Mouse (Mus musculus): ENCODE measurements around the gene Nudt7.

DNA sequence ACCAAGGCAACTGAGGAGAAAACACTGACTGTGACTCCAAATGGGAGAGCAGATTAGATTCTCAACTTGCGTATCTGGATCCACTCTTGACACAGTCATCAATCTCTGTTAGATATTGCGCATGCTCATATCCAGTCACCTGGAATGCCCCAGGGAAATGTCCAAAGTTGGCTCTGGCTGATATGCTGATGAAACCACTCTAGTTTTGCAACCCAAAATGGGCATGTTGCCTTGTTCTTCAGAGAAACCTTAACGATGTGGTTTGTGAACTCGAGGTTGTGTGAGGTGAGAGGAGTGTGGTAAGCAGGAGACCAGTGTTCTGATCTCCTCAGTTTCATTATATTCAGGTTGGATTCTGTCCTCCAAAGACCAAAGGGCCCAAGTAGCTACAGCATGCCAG, 38.8 kb upstream of the Nudt7 start:
- TF ChIP-seq CTCF (IDR thresholded peaks at IDR 0.05; ENCODE audit: extremely low read depth, insufficient read length, insufficient replicate concordance, low read depth, low read length): no peak
- TF ChIP-seq POLR2A (IDR thresholded peaks at IDR 0.05; ENCODE audit: low read depth, low read length): no peak

Data from small intestine, adult 2 months (tissue).